Mouse (Mus musculus) heart, embryonic 15.5 days (tissue): ENCODE data around the gene Mlh3. TPM values are rescaled to one million over a fixed set of nuclear protein-coding genes. Genes with fewer than 3 reads are reported as not detected.
"Not testable (repeated sequence)": the region's sequence is repeated elsewhere in the genome, so short reads cannot be mapped to it uniquely, and the experiment has no call there.

Source experiments
- ATAC-seq: fragments of 200-750 bp; cut with Nextera tagmentation; replicated peaks from 2 replicates; pipeline ENCODE4 v1.8.0; 2017; ENCODE audit warnings: low read depth, moderate TSS enrichment; ENCODE audit not compliant: insufficient number of reproducible peaks, insufficient read depth, low FRiP score
- H3K27ac ChIP-seq: fragments of 300-500 bp; sonication (generic); 2 replicates; pipeline ENCODE4 v1.5.1; 2015; ENCODE audit warnings: mild to moderate bottlenecking, inconsistent platforms
- H3K27me3 ChIP-seq: fragments of 300-500 bp; sonication (generic); 2 replicates; pipeline ENCODE4 v1.6.1; 2015; ENCODE audit warnings: inconsistent platforms
- H3K36me3 ChIP-seq: fragments of 300-500 bp; sonication (generic); 2 replicates; pipeline ENCODE4 v1.6.1; 2015; ENCODE audit warnings: mild to moderate bottlenecking, inconsistent platforms
- H3K4me1 ChIP-seq: fragments of 300-500 bp; sonication (generic); replicated peaks from 2 replicates; pipeline ENCODE4 v1.6.1; 2015; ENCODE audit warnings: inconsistent platforms
- H3K4me2 ChIP-seq: fragments of 300-500 bp; sonication (generic); 2 replicates; pipeline ENCODE4 v1.6.1; 2015; ENCODE audit warnings: inconsistent platforms, mild to moderate bottlenecking, moderate library complexity
- H3K4me3 ChIP-seq: fragments of 300-500 bp; sonication (generic); 2 replicates; pipeline ENCODE4 v1.5.1; 2015; ENCODE audit warnings: mild to moderate bottlenecking, inconsistent platforms
- H3K9ac ChIP-seq: fragments of 300-500 bp; sonication (generic); 2 replicates; pipeline ENCODE4 v1.6.1; 2015; ENCODE audit warnings: mild to moderate bottlenecking, inconsistent platforms
- H3K9me3 ChIP-seq: fragments of 300-500 bp; sonication (generic); replicated peaks from 2 replicates; pipeline ENCODE4 v1.6.1; 2016; ENCODE audit warnings: inconsistent platforms
- WGBS: fragments of 180-500 bp; shearing (Covaris S2); methylation state at CpG from one replicate; pipeline ENCODE4 v1.1.7; 2015; ENCODE audit warnings: mixed read lengths; 5-methylcytosine and 5-hydroxymethylcytosine counted together
- polyA plus RNA-seq: library from polyadenylated mRNA; unstranded; fragments of >200 nt; fragmentation: Nextera tagmentation; extraction: Ambion mirVana; gene quantifications from 2 replicates; pipeline ENCODE4 v1.2.1, GENCODE M21; 2015

Gene Mlh3
- polyA plus RNA-seq, 1 experiment from 2014 or later = 6.2 TPM

GRCm38 (mm10) chr12:85292288-85292687, 21.9 kb upstream of the Mlh3 start:
- no peak overlapping the region for H3K27ac ChIP-seq
- H3K4me3 ChIP-seq = no peak overlapping the region
- peaks cover 37% of the 10 kb centered on the region for H3K4me1 ChIP-seq
- no peak overlapping the region for H3K9ac ChIP-seq
- no peaks in the 10 kb centered on the region for H3K27me3 ChIP-seq
- H3K9me3 ChIP-seq = no peaks in the 10 kb centered on the region; the same call in 1 of the 2 replicates
- no peak overlapping the region for H3K4me2 ChIP-seq
- 43% methylated on average over 6 of the region's 6 CpGs for WGBS
- ATAC-seq = no peak
- no peaks in the 10 kb centered on the region for H3K36me3 ChIP-seq

- no peak overlapping the region for H3K27ac ChIP-seq
- H3K4me2 ChIP-seq = no peak overlapping the region
- no peak overlapping the region for H3K9ac ChIP-seq
- H3K36me3 ChIP-seq = no peaks in the 10 kb centered on the region
- no peaks in the 10 kb centered on the region; the same call in 1 of the 2 replicates for H3K9me3 ChIP-seq
- H3K4me1 ChIP-seq = peaks cover 31% of the 10 kb centered on the region
- H3K27me3 ChIP-seq = no peaks in the 10 kb centered on the region
- ATAC-seq = no peak
- no peak overlapping the region for H3K4me3 ChIP-seq
These were observed 21.1 kb upstream of the Mlh3 start for GRCm38 (mm10) chr12:85291541-85291940.

- Histone ChIP-seq H3K9ac (no peak overlapping the region), H3K36me3 (no peaks in the 10 kb centered on the region), H3K27ac (no peak overlapping the region), H3K4me1 (peaks cover 31% of the 10 kb centered on the region), H3K4me3 (no peak overlapping the region), H3K9me3 (no peaks in the 10 kb centered on the region; the same call in 1 of the 2 replicates), H3K4me2 (no peak overlapping the region), H3K27me3 (no peaks in the 10 kb centered on the region)
- WGBS = 81% methylated on average over 10 of the region's 10 CpGs
- ATAC-seq = no peak
These were observed 20.2 kb upstream of the Mlh3 start for GRCm38 (mm10) chr12:85290633-85291032.

GRCm38 (mm10) chr12:85289157-85290000, 19.0 kb upstream of the Mlh3 start:
- Histone ChIP-seq H3K4me2 (peak overlapping the region; percentile 83), H3K9ac (peak overlapping the region; percentile 65), H3K36me3 (no peaks in the 10 kb centered on the region), H3K9me3 (no peaks in the 10 kb centered on the region; the same call in 1 of the 2 replicates), H3K27ac (peak overlapping the region; percentile 77), H3K4me3 (peak overlapping the region; percentile 59), H3K4me1 (peaks cover 31% of the 10 kb centered on the region), H3K27me3 (no peaks in the 10 kb centered on the region)
- peak; percentile 66; the same call in 1 of the 2 replicates for ATAC-seq
- 40% methylated on average over 24 of the region's 24 CpGs for WGBS

- peaks cover 31% of the 10 kb centered on the region for H3K4me1 ChIP-seq
- H3K27ac ChIP-seq = peak within 1 kb of the TSS; percentile 77
- peak within 1 kb of the TSS; percentile 83 for H3K4me2 ChIP-seq
- 5% methylated on average over 31 of the region's 31 CpGs for WGBS
- peak within 1 kb of the TSS; percentile 65 for H3K9ac ChIP-seq
- no peaks in the 10 kb centered on the region for H3K9me3 ChIP-seq
- no peaks in the 10 kb centered on the region for H3K27me3 ChIP-seq
- H3K4me3 ChIP-seq = peak within 1 kb of the TSS; percentile 59
- ATAC-seq = peak; percentile 87
- no peaks in the 10 kb centered on the region for H3K36me3 ChIP-seq
These were observed 18.2 kb upstream of the Mlh3 start, which contains the start of gene Zc2hc1c for GRCm38 (mm10) chr12:85288486-85289156. Gene Zc2hc1c (plus strand): TSS chr12:85288591.

GRCm38 (mm10) chr12:85287809-85288485, 17.5 kb upstream of the Mlh3 start, which contains the start of gene Acyp1:
Gene Acyp1 (minus strand): TSS chr12:85288438.
- H3K27ac ChIP-seq = peak within 1 kb of the TSS; percentile 77
- peak; percentile 58 for ATAC-seq
- H3K9me3 ChIP-seq = no peaks in the 10 kb centered on the region
- no peaks in the 10 kb centered on the region for H3K36me3 ChIP-seq
- 12% methylated on average over 21 of the region's 21 CpGs for WGBS
- peaks cover 31% of the 10 kb centered on the region for H3K4me1 ChIP-seq
- peak within 1 kb of the TSS; percentile 65 for H3K9ac ChIP-seq
- H3K4me3 ChIP-seq = peak within 1 kb of the TSS; percentile 59
- no peaks in the 10 kb centered on the region for H3K27me3 ChIP-seq
- peak within 1 kb of the TSS; percentile 83 for H3K4me2 ChIP-seq

- Histone ChIP-seq H3K27me3 (no peaks in the 10 kb centered on the region), H3K9me3 (no peaks in the 10 kb centered on the region), H3K9ac (no peak overlapping the region), H3K27ac (no peak overlapping the region), H3K4me1 (peaks cover 27% of the 10 kb centered on the region), H3K4me3 (no peak overlapping the region), H3K4me2 (no peak overlapping the region), H3K36me3 (no peaks in the 10 kb centered on the region)
- 39% methylated on average over 2 of the region's 5 CpGs for WGBS
- ATAC-seq = no peak
These were observed 16.5 kb upstream of the Mlh3 start for GRCm38 (mm10) chr12:85286941-85287340.

- no peaks in the 10 kb centered on the region for H3K27me3 ChIP-seq
- no peaks in the 10 kb centered on the region for H3K36me3 ChIP-seq
- no peak overlapping the region for H3K4me3 ChIP-seq
- H3K9me3 ChIP-seq = no peaks in the 10 kb centered on the region
- H3K4me2 ChIP-seq = no peak overlapping the region
- peaks cover 20% of the 10 kb centered on the region for H3K4me1 ChIP-seq
- no peak for ATAC-seq
- no peak overlapping the region for H3K9ac ChIP-seq
- WGBS = 83% methylated on average over 4 of the region's 4 CpGs
- H3K27ac ChIP-seq = no peak overlapping the region
These were observed 14.6 kb upstream of the Mlh3 start for GRCm38 (mm10) chr12:85284996-85285395.

GRCm38 (mm10) chr12:85284331-85284730, 13.9 kb upstream of the Mlh3 start:
- 61% methylated on average over 8 of the region's 8 CpGs for WGBS
- ATAC-seq = no peak
- H3K4me2 ChIP-seq = no peak overlapping the region

GRCm38 (mm10) chr12:85281756-85282155, 11.4 kb upstream of the Mlh3 start:
- not testable (repeated sequence) for H3K27ac ChIP-seq, H3K4me1 ChIP-seq, H3K4me2 ChIP-seq, H3K9me3 ChIP-seq, H3K27me3 ChIP-seq, H3K36me3 ChIP-seq, H3K4me3 ChIP-seq, ATAC-seq, H3K9ac ChIP-seq
- 92% methylated on average over 2 of the region's 4 CpGs for WGBS

More at GRCm38 (mm10) chr12:85284331-85284730, 13.9 kb upstream of the Mlh3 start:
- no peaks in the 10 kb centered on the region for H3K9me3 ChIP-seq
- no peak overlapping the region for H3K9ac ChIP-seq
- H3K27me3 ChIP-seq = no peaks in the 10 kb centered on the region
- peaks cover 18% of the 10 kb centered on the region for H3K4me1 ChIP-seq
- no peak overlapping the region for H3K27ac ChIP-seq
- no peak overlapping the region for H3K4me3 ChIP-seq
- no peaks in the 10 kb centered on the region for H3K36me3 ChIP-seq
